Mouse (Mus musculus): ENCODE measurements around the gene Morn1.
"Not testable (repeated sequence)": the region's sequence is repeated elsewhere in the genome, so short reads cannot be mapped to it uniquely, and the experiment has no call there.

The Morn1 gene

GRCm38 (mm10) chr4:155078808-155079207, 7.6 kb upstream of the Morn1 start:
- DNase-seq (ENCODE audit: low read depth, low spot score): not testable (repeated sequence)

- DNase-seq (ENCODE audit: low read depth, low spot score): no peak
These were observed 6.7 kb upstream of the Morn1 start for GRCm38 (mm10) chr4:155079666-155080065.

GRCm38 (mm10) chr4:155083553-155083952, 2.8 kb upstream of the Morn1 start:
- DNase-seq (ENCODE audit: low read depth, low spot score): no peak

- DNase-seq (ENCODE audit: low read depth, low spot score): no peak
These were observed 2.0 kb upstream of the Morn1 start for GRCm38 (mm10) chr4:155084351-155084750.

GRCm38 (mm10) chr4:155085206-155086107, 920 bp upstream of the Morn1 start:
- no peak for DNase-seq (ENCODE audit: low read depth, low spot score)

GRCm38 (mm10) chr4:155089241-155089640, 2.9 kb downstream of the Morn1 start:
- no peak for DNase-seq (ENCODE audit: low read depth, low spot score)

GRCm38 (mm10) chr4:155090147-155090546, 3.8 kb downstream of the Morn1 start:
- DNase-seq (ENCODE audit: low read depth, low spot score): no peak

GRCm38 (mm10) chr4:155090688-155091449, 4.5 kb downstream of the Morn1 start:
- DNase-seq (ENCODE audit: low read depth, low spot score): no peak

GRCm38 (mm10) chr4:155092718-155093430, 6.5 kb downstream of the Morn1 start:
- no peak for DNase-seq (ENCODE audit: low read depth, low spot score)

GRCm38 (mm10) chr4:155093431-155094149, 7.2 kb downstream of the Morn1 start:
- DNase-seq (ENCODE audit: low read depth, low spot score): no peak

GRCm38 (mm10) chr4:155094565-155094964, 8.2 kb downstream of the Morn1 start:
- peak; percentile 46 for DNase-seq (ENCODE audit: low read depth, low spot score)

GRCm38 (mm10) chr4:155095238-155095900, 9.0 kb downstream of the Morn1 start:
- peak; percentile 95 for DNase-seq (ENCODE audit: low read depth, low spot score)

- no peak for DNase-seq (ENCODE audit: low read depth, low spot score)
These were observed 9.6 kb downstream of the Morn1 start for GRCm38 (mm10) chr4:155095967-155096366.

- no peak for DNase-seq (ENCODE audit: low read depth, low spot score)
These were observed 11.1 kb downstream of the Morn1 start for GRCm38 (mm10) chr4:155097452-155097851.

GRCm38 (mm10) chr4:155098572-155098971, 12.2 kb downstream of the Morn1 start:
- DNase-seq (ENCODE audit: low read depth, low spot score): no peak

GRCm38 (mm10) chr4:155107886-155108285, 21.5 kb downstream of the Morn1 start:
- no peak for DNase-seq (ENCODE audit: low read depth, low spot score)

- DNase-seq (ENCODE audit: low read depth, low spot score): no peak
These were observed 23.1 kb downstream of the Morn1 start for GRCm38 (mm10) chr4:155109471-155109870.

- DNase-seq (ENCODE audit: low read depth, low spot score): no peak
These were observed 27.5 kb downstream of the Morn1 start for GRCm38 (mm10) chr4:155113766-155114410.

- DNase-seq (ENCODE audit: low read depth, low spot score): no peak
These were observed 30.2 kb downstream of the Morn1 start for GRCm38 (mm10) chr4:155116607-155117006.

- DNase-seq (ENCODE audit: low read depth, low spot score): no peak
These were observed 31.1 kb downstream of the Morn1 start for GRCm38 (mm10) chr4:155117396-155117978.
